Mouse (Mus musculus) myocyte (in vitro differentiated cells): ENCODE data around the gene Soat1.

ENCODE experiments used
- POLR2A ChIP-seq: IDR thresholded peaks from one replicate; pipeline ENCODE4 v1.6.1; 2011; ENCODE audit warnings: low read depth, mild to moderate bottlenecking, control low read depth, moderate library complexity; ENCODE audit not compliant: insufficient read length
- REST ChIP-seq: IDR thresholded peaks from one replicate; pipeline ENCODE4 v1.6.1; 2011; ENCODE audit warnings: mild to moderate bottlenecking, control low read depth, moderate library complexity; ENCODE audit not compliant: insufficient read depth, insufficient read length
- TCF3 ChIP-seq: IDR thresholded peaks from one replicate; pipeline ENCODE4 v1.6.1; 2011; ENCODE audit warnings: low read depth, control low read depth; ENCODE audit not compliant: insufficient read length
- USF1 ChIP-seq: IDR thresholded peaks from one replicate; pipeline ENCODE4 v1.6.1; 2011; ENCODE audit warnings: low read depth, mild to moderate bottlenecking, control low read depth, moderate library complexity

- TF ChIP-seq POLR2A (no peak), REST (no peak), TCF3 (no peak), USF1 (no peak)
Observed at GRCm38 (mm10) chr1:156433497-156433896, 40.6 kb downstream of the Soat1 start.
